In genomic region chr6:100019016-100019415, GRCm38 (mm10) we compare ENCODE assay signal across 28 mouse cellular contexts.
"Had no signal": no experiment of that assay in that cellular context is flagged by ENCODE, and none has a peak within 500 bp of the region (broad histone marks: within the 10 kb centered on the region; RNA-seq: fewer than 3 reads in every experiment).

No protein-coding gene starts in this region.

- DNase-seq: gastrocnemius, adult 2 months; gastrocnemius, postnatal 10 days; gastrocnemius, postnatal 25 days; heart, adult 18-20 months; heart, postnatal 10 days; heart, postnatal 4 days; kidney, adult 18-20 months; kidney, adult 8-10 months; kidney, postnatal 10 days; kidney, postnatal 25 days; kidney, postnatal 4 days; liver; liver, embryonic 13.5 days had no signal

- H3K27ac ChIP-seq: gastrocnemius, adult 2 months; heart, embryonic 10.5 days; hindbrain, embryonic 10.5 days; hindbrain, embryonic 12.5 days; hindbrain, embryonic 14.5 days; intestine, embryonic 15.5 days; layer of hippocampus, adult 2 months; left cerebral cortex, adult 2 months; limb, embryonic 10.5 days; limb, embryonic 12.5 days; liver, embryonic 13.5 days; liver, embryonic 15.5 days had no signal

- H3K9me3 ChIP-seq: heart, embryonic 10.5 days; heart, embryonic 12.5 days; hindbrain, embryonic 10.5 days; hindbrain, embryonic 12.5 days; intestine, embryonic 15.5 days; limb, embryonic 10.5 days; limb, embryonic 12.5 days; liver, embryonic 13.5 days; liver, embryonic 15.5 days had no signal

- H3K27me3 ChIP-seq: intestine, embryonic 15.5 days had no signal

- ATAC-seq: hindbrain, embryonic 16.5 days; inflammation-experienced regulatory T-cells, adult 6 months; intestine, embryonic 15.5 days; intestine, postnatal 0 days had no signal

- H3K4me2 ChIP-seq: heart, embryonic 12.5 days; hindbrain, embryonic 12.5 days; hindbrain, embryonic 14.5 days; intestine, embryonic 15.5 days; limb, embryonic 12.5 days; liver, embryonic 11.5 days; liver, embryonic 13.5 days; liver, embryonic 15.5 days had no signal

- H3K36me3 ChIP-seq: heart, embryonic 10.5 days; heart, embryonic 12.5 days; hindbrain, embryonic 10.5 days; hindbrain, embryonic 12.5 days; intestine, embryonic 15.5 days; limb, embryonic 10.5 days; limb, embryonic 12.5 days; liver, embryonic 13.5 days; liver, embryonic 15.5 days had no signal

- H3K4me3 ChIP-seq: gastrocnemius, adult 2 months; heart, embryonic 10.5 days; heart, embryonic 12.5 days; hindbrain, embryonic 10.5 days; hindbrain, embryonic 12.5 days; intestine, embryonic 15.5 days; layer of hippocampus, adult 2 months; left cerebral cortex, adult 2 months; limb, embryonic 10.5 days; limb, embryonic 12.5 days; liver, embryonic 13.5 days; liver, embryonic 15.5 days had no signal

- H3K4me1 ChIP-seq: liver, embryonic 13.5 days; liver, embryonic 15.5 days had no signal

- H3K9ac ChIP-seq: heart, embryonic 12.5 days; hindbrain, embryonic 12.5 days; hindbrain, embryonic 14.5 days; intestine, embryonic 15.5 days; limb, embryonic 12.5 days; liver, embryonic 13.5 days; liver, embryonic 15.5 days had no signal
